Mouse (Mus musculus) liver, postnatal 0 days (tissue): ENCODE measurements at regions not wholly inside any gene's neighbourhood (a gene's known extent, or its start where the extent isn't known, plus 50 kb on each side); places are given as distances from the start of the nearest gene placed in this dataset.
A peak's percentile ranks its signal among the peaks of the same experiment; 100 is the strongest.

ENCODE experiments used
- CTCF ChIP-seq: sonication (generic); IDR thresholded peaks from 2 replicates; pipeline ENCODE4 v1.5.1; 2016; ENCODE audit warnings: antibody characterized with exemption, low read depth
- EP300 ChIP-seq: IDR thresholded peaks from 2 replicates; pipeline ENCODE4 v1.6.1; 2016; ENCODE audit warnings: antibody characterized with exemption, low read depth, mild to moderate bottlenecking

DNA sequence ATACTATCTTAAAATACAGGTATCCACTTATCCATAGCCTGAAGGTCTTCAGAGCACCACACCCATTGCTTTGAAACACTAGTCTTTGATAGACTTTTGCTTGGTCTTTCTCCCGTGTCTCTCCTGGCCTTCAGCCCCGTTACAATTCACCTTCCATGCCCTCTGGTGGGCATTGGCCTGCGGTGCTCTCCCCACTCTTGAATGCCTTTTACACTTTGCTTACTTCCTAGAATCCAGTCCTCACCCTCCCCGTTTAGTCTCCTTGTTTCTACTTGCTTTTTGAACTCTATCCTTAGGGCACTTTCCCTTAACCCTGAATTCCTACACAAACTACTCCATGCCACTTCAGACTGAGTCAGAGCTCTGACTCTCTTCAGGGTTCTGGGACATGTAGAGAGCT lies 156.6 kb downstream of the Barhl2 start:
- 0 out of 2 replicates have a peak, but pooled peaks have one; percentile 19 for TF ChIP-seq CTCF
- TF ChIP-seq EP300: no peak
